Mouse (Mus musculus) limb, embryonic 14.5 days (tissue): ENCODE data around the gene Zfp281. TPM values are rescaled to one million over a fixed set of nuclear protein-coding genes. Genes with fewer than 3 reads are reported as not detected.

ENCODE experiments used
- ATAC-seq: fragments of 200-750 bp; cut with Nextera tagmentation; 2 replicates; pipeline ENCODE4 v1.8.0; 2017; ENCODE audit warnings: low read depth, moderate number of reproducible peaks, moderate TSS enrichment; ENCODE audit not compliant: low FRiP score
- DNase-seq: peaks from one replicate; pipeline ENCODE4 v3.0.0-alpha.2; 2015; ENCODE audit warnings: low spot score
- H3K27ac ChIP-seq: fragments of 300-500 bp; sonication (generic); replicated peaks from 2 replicates; pipeline ENCODE4 v1.5.1; 2014; ENCODE audit warnings: low read depth, mild to moderate bottlenecking, low read length, moderate library complexity, mixed read lengths
- H3K27me3 ChIP-seq: fragments of 300-500 bp; sonication (generic); 2 replicates; pipeline ENCODE4 v1.6.1; 2014; ENCODE audit warnings: low read length, mixed read lengths; ENCODE audit not compliant: control insufficient read depth, insufficient read depth
- H3K36me3 ChIP-seq: fragments of 300-500 bp; sonication (generic); 2 replicates; pipeline ENCODE4 v1.6.1; 2014; ENCODE audit warnings: mild to moderate bottlenecking, low read length, moderate library complexity, mixed read lengths; ENCODE audit not compliant: control insufficient read depth, insufficient read depth
- H3K4me1 ChIP-seq: fragments of 300-500 bp; sonication (generic); 2 replicates; pipeline ENCODE4 v1.6.1; 2014; ENCODE audit warnings: antibody characterized with exemption, low read length, mixed read lengths; ENCODE audit not compliant: control insufficient read depth, insufficient read depth
- H3K4me2 ChIP-seq: fragments of 300-500 bp; sonication (generic); replicated peaks from 2 replicates; pipeline ENCODE4 v1.6.1; 2014; ENCODE audit warnings: low read depth, mild to moderate bottlenecking, low read length, moderate library complexity; ENCODE audit not compliant: severe bottlenecking
- H3K4me3 ChIP-seq: fragments of 300-500 bp; sonication (generic); replicated peaks from 2 replicates; pipeline ENCODE4 v1.5.1; 2014; ENCODE audit warnings: low read length
- H3K9ac ChIP-seq: fragments of 300-500 bp; sonication (generic); 2 replicates; pipeline ENCODE4 v1.6.1; 2014; ENCODE audit warnings: mild to moderate bottlenecking, low read depth, low read length, moderate library complexity; ENCODE audit not compliant: severe bottlenecking
- H3K9me3 ChIP-seq: fragments of 300-500 bp; sonication (generic); 2 replicates; pipeline ENCODE4 v1.6.1; 2016; ENCODE audit warnings: low read length; ENCODE audit not compliant: control insufficient read depth
- POLR2A ChIP-seq: fragments of 200-500 bp; IDR thresholded peaks from 2 replicates; pipeline ENCODE4 v1.8.0; 2012; ENCODE audit warnings: inconsistent platforms, mild to moderate bottlenecking, moderate library complexity, borderline replicate concordance; ENCODE audit not compliant: insufficient read depth, insufficient read length; ENCODE audit errors: extremely low read depth
- WGBS: fragments of 180-500 bp; shearing (Covaris S2); extraction: QIAGEN DNeasy Blood & Tissue Kit; methylation state at CpG from one replicate; pipeline ENCODE4 v1.1.7; 2014; 5-methylcytosine and 5-hydroxymethylcytosine counted together
- polyA plus RNA-seq, 2 experiments: library from polyadenylated mRNA; depleted of rRNA in 1 of 2; stranded (reverse) in 1 of 2; unstranded in 1 of 2; fragments of >200 nt; fragmentation: Nextera tagmentation in 1 of 2; extraction: Ambion mirVana in 1 of 2; gene quantifications; 2 replicates each; pipeline versions ENCODE4 v1.2.1 to v1.2.3; 2012 to 2014

The Zfp281 gene
- polyA plus RNA-seq, 2 experiments: 11.0 to 21.7 TPM

DNA sequence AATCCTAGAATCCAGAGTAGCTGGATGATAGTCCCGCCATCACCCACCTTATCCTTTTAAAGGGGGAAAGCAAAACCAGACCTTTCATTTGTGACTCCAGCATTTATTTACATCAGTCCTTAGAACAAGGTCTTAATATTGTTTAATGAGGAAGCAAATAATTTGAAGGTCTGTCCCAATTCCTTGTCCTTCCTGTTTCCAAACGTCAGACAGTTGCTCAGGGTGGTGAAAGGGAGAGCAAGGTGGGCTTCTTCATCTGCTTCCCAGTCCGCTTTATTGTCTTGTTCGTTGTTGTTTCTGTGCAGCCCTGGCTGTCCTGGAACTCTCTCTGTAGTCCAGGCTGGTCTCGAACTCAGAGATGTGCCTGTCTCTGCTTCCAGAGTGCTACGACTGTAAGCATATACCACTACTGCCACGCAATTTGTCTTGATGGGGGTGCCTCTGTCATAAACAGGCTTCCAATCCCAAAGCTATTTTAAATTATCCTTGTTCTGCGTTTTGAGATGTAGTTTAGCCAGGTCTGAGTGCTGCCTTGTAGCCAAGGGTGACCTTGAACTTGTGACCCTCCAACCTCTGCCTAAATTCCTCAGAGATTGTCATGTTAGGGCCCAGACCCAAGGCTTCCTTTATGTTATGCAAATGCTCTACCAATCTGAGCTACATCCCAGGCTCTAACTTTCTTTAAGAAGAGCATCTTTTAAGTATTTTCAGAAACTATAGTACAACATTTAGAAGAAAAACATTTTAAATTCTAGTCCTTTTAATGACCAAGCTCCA, 21.3 kb downstream of the Zfp281 start:
- Histone ChIP-seq H3K36me3 (no peaks in the 10 kb centered on the region), H3K27ac (no peak overlapping the region), H3K4me2 (no peak overlapping the region), H3K27me3 (no peaks in the 10 kb centered on the region), H3K9ac (no peak overlapping the region), H3K4me3 (no peak overlapping the region), H3K9me3 (no peaks in the 10 kb centered on the region), H3K4me1 (0 out of 2 replicates have a peak, but pooled peaks cover 6% of the 10 kb centered on the region)
- 85% methylated on average over 8 of the region's 8 CpGs for WGBS
- no peak for ATAC-seq
- no peak for DNase-seq
- no peak for TF ChIP-seq POLR2A

DNA sequence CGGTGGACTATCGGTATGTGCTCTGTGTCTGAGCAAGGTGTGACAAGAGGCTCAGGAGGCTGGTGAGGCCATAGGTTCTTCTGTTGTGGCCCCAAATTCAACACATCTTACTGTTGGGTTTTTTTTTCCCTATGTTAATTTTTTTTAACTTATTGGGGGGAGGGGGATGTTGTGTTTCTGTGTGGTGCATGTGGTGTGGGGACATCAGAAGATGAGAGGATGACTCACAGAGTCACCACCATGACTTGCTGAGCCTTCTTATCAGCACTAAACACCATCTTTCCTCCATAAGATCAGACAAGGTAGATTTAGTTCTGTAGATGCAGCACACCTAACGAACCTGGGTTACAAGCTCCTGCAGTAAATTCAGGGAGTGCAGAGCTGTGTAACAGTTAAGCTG, 27.4 kb downstream of the Zfp281 start:
- Histone ChIP-seq H3K36me3 (no peaks in the 10 kb centered on the region), H3K4me2 (no peak overlapping the region), H3K9ac (no peak overlapping the region), H3K27ac (no peak overlapping the region), H3K4me1 (no peaks in the 10 kb centered on the region), H3K27me3 (no peaks in the 10 kb centered on the region), H3K9me3 (no peaks in the 10 kb centered on the region), H3K4me3 (no peak overlapping the region)
- DNase-seq: no peak
- no peak for TF ChIP-seq POLR2A
- 80% methylated on average over 3 of the region's 3 CpGs for WGBS
- no peak for ATAC-seq

GRCm38 (mm10) chr1:136653526-136653925, 28.8 kb downstream of the Zfp281 start:
- Histone ChIP-seq H3K4me1 (no peaks in the 10 kb centered on the region), H3K9me3 (no peaks in the 10 kb centered on the region), H3K27ac (no peak overlapping the region), H3K4me3 (no peak overlapping the region), H3K36me3 (no peaks in the 10 kb centered on the region), H3K4me2 (no peak overlapping the region), H3K9ac (no peak overlapping the region), H3K27me3 (no peaks in the 10 kb centered on the region)
- no peak for ATAC-seq
- no peak for TF ChIP-seq POLR2A
- 89% methylated on average over 8 of the region's 8 CpGs for WGBS
- DNase-seq: no peak

- H3K4me2 ChIP-seq: no peak overlapping the region
- H3K4me1 ChIP-seq: no peaks in the 10 kb centered on the region
- H3K4me3 ChIP-seq: no peak overlapping the region
- H3K27ac ChIP-seq: no peak overlapping the region
- H3K9me3 ChIP-seq: no peaks in the 10 kb centered on the region
- H3K27me3 ChIP-seq: no peaks in the 10 kb centered on the region
- 31% methylated on average over 11 of the region's 11 CpGs for WGBS
- ATAC-seq: no peak
- DNase-seq: no peak
- H3K36me3 ChIP-seq: no peaks in the 10 kb centered on the region
- no peak for TF ChIP-seq POLR2A
- no peak overlapping the region for H3K9ac ChIP-seq
These were observed 29.7 kb downstream of the Zfp281 start for GRCm38 (mm10) chr1:136654385-136654784.

DNA sequence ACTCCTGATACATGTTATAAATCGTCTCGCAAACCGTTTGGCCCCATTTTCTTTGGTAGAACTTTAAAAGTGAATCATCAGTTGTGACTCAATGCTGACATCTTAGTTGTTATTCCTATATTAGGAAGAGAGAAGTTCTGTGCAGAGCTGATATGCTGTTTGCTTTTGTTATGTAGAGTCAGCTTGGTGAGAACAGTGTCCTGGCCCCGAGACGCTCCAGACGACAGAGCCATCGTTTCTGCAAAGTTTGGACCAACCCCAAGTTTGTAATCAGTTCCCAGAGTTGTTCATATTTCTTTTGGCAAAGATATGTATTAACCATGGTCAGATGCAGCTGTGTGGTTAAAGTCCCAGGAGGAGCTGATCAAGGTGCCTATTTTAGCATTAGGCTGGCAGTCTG, 31.9 kb downstream of the Zfp281 start:
- 75% methylated on average over 7 of the region's 7 CpGs for WGBS
- H3K9me3 ChIP-seq: no peaks in the 10 kb centered on the region
- no peak overlapping the region for H3K4me3 ChIP-seq
- TF ChIP-seq POLR2A: no peak
- peaks cover 4% of the 10 kb centered on the region; the same call in 1 of the 2 replicates for H3K4me1 ChIP-seq
- H3K4me2 ChIP-seq: no peak overlapping the region
- no peaks in the 10 kb centered on the region for H3K27me3 ChIP-seq
- no peak overlapping the region for H3K9ac ChIP-seq
- ATAC-seq (no peak), DNase-seq (no peak)
- H3K27ac ChIP-seq: no peak overlapping the region
- H3K36me3 ChIP-seq: no peaks in the 10 kb centered on the region
